Mouse (Mus musculus): ENCODE results near the gene Gatad2b. TPM values are rescaled to one million over a fixed set of nuclear protein-coding genes. Genes with fewer than 3 reads are reported as not detected.

Gatad2b gene
- 11.2 and 14.6 TPM in 2 replicates for polyA plus RNA-seq (2015; fragmentation: Nextera tagmentation; extraction: Ambion mirVana)

DNA sequence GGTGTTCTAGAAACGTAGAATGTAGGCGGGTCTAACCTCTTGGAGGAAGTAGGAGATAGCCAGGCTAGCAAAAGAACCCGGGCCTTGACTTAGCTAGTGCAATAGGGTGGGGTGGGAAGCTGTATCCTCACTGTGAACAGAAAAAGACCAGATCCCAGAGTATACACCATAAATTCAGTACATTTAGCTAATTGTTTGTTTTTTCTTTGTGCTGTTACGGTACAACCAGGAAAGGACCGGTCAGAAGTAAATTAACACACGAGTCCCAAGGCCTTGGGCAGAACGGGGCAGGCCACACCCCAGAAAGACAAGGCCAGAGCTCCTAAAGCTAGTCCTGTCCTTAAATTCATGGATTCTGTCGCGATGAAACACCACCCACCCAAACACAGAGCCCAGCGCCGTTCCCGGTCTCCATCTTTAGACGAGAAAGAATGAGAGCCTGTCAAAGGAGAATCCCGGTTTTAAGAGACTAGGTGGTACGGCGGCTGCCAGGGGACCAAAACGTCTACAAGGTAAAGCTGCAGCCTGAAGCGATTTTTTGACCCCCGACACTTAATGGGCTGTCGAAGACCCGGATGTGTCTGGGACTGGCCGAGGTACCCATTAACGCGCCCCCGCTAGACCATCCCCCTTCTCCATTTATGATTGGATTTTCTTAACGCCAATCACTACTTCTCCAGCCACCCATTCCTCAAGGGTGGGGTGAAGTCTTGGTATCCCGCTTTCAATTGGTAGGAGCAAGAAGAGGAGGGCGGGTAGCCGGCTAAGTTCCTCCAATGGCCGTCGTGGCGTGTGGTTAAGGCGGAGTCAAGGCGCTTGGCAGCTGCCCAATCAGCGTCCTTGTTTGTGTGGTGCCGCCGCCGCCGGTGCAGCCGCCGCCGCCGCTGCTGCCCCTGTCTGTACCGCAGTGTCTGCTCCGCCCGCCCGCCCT, at the start of gene Gatad2b:
Gene Gatad2b, plus strand, starts transcription at position 834 of the 931 bp plus-strand sequence.

DNA sequence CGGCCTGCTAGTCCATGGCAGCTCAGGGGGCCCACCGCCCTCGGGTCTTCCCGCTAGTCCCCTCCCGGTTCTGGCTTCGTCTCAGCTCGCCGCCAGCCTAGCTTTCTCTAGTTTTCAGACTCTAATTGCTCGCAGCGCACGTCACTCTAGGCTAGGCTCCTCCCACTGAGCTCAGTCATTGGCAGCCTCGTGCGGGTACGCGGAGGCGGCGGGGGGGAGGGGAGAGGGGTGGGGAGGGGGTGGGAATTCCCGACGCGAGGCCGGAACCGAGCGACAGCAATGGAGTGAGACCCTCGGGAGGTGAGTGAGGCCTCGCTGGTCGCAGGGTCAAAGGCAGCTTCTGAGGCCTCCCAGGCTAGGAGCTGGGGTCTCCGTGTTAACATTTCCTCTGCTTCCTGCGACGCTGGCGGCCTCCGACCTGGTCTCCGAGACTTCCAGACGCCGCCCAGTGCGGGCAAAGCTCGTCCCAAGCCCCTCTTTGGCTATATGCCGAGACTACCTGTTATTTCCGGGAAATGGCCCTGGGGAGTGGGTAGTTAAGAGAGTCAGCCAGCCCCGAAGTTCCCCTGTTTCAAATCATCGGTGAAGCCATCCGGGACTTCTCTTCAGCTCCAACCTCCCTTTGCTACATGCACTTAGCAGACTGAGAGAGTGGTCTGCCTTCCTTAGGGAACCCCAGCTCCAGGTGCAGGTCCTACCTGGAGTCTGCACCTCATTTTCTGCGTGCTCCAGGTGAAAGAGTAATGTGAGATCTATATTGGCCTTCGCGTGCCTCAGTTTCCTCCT, 44.8 kb upstream of the Gatad2b start, which contains the start of gene Slc39a1:
Gene Slc39a1, plus strand, starts transcription at position 213 of the 786 bp plus-strand sequence.

GRCm38 (mm10) chr3:90253653-90254418, 39.1 kb upstream of the Gatad2b start, which contains the start of gene Crtc2:
Crtc2 (plus strand) TSS chr3:90254163.

GRCm38 (mm10) chr3:90265034-90265931, 27.7 kb upstream of the Gatad2b start, which contains the start of gene Dennd4b:
Dennd4b (plus strand) TSS chr3:90265185.

DNA sequence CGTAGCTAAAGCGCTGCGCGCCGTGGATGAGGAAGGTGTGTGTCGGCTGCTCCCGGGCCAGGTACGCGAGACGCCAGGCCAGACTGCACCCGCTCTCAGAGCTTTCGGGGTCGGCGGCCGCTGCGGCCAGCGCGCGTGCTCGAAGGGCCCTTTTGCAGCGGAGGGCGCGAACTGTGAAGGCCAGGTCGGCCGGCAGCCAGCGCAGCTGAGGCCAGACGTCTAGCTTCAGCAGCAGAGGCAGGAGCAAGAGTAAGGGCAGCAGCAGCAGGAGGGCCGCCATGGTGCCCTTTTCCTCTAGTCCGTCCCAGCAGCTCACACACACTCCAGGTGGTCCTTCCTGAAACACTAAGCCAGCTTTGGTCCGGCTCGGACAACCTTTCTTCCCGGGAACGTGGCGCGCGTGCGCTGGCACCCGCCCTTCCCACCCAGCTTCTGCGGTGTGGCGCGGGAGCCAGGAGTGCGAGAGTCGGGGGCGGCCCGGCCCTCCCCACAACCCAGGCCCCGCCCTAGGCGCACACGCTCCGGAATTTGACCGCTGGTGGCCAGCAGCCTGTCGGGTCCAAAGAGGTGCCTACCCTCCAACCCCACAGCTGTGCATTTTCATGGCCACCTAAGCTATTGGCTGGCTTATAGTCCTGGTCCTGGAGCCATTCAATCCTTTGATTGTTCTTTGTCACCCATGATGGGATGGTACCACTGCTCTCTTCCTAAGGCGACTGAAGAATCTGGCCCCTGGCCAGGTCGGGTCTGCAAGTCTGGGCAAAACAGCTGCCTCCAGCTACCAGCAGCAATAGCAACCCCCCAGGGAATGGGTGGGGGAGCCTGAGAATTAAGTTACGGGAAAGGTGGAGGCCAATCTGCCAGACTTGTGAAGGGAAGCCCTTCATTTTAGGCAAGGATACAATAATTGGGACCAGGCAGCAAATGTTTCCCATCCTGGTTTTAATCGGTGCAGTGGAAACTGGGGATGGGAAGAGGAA, 96.8 kb downstream of the Gatad2b start, which contains the start of gene Slc27a3:
Gene Slc27a3, minus strand, starts transcription at position 428 of the 980 bp plus-strand sequence.

Small RNAs within 50 kb of the gene (microRNA-seq; reads per million reads assigned to microRNA genes)
- not detected for gene Mir7012

Other genes with a start within 250 kb of the Gatad2b start
- 211 and 214 TPM in 2 replicates for gene 4933434E20Rik, start 241.5 kb upstream of the Gatad2b start, polyA plus RNA-seq (2015; fragmentation: Nextera tagmentation; extraction: Ambion mirVana)
- 113 and 119 TPM in 2 replicates for gene Ubap2l, start 240.6 kb upstream of the Gatad2b start, polyA plus RNA-seq (2015; fragmentation: Nextera tagmentation; extraction: Ambion mirVana)
- 236 and 260 TPM in 2 replicates for gene Tpm3, start 220.5 kb upstream of the Gatad2b start, polyA plus RNA-seq (2015; fragmentation: Nextera tagmentation; extraction: Ambion mirVana)
- gene Nup210l, start 189.0 kb upstream of the Gatad2b start, polyA plus RNA-seq (2015; fragmentation: Nextera tagmentation; extraction: Ambion mirVana): 0.08 and 0.10 TPM in 2 replicates
- gene Rps27, start 79.5 kb upstream of the Gatad2b start, polyA plus RNA-seq (2015; fragmentation: Nextera tagmentation; extraction: Ambion mirVana): 858 and 955 TPM in 2 replicates
- 18.7 and 20.7 TPM in 2 replicates for gene Rab13, start 79.5 kb upstream of the Gatad2b start, polyA plus RNA-seq (2015; fragmentation: Nextera tagmentation; extraction: Ambion mirVana)
- 118 and 126 TPM in 2 replicates for gene Jtb, start 61.6 kb upstream of the Gatad2b start, polyA plus RNA-seq (2015; fragmentation: Nextera tagmentation; extraction: Ambion mirVana)
- gene Creb3l4, start 49.7 kb upstream of the Gatad2b start, polyA plus RNA-seq (2015; fragmentation: Nextera tagmentation; extraction: Ambion mirVana): 1.1 and 1.5 TPM in 2 replicates
- 65.1 and 72.0 TPM in 2 replicates for gene Slc39a1, start 45.0 kb upstream of the Gatad2b start, polyA plus RNA-seq (2015; fragmentation: Nextera tagmentation; extraction: Ambion mirVana)
- 13.4 and 16.6 TPM in 2 replicates for gene Crtc2, start 39.0 kb upstream of the Gatad2b start, polyA plus RNA-seq (2015; fragmentation: Nextera tagmentation; extraction: Ambion mirVana)
- 6.4 and 7.7 TPM in 2 replicates for gene Dennd4b, start 28.0 kb upstream of the Gatad2b start, polyA plus RNA-seq (2015; fragmentation: Nextera tagmentation; extraction: Ambion mirVana)
- 32.3 and 32.4 TPM in 2 replicates for gene Slc27a3, start 96.8 kb downstream of the Gatad2b start, polyA plus RNA-seq (2015; fragmentation: Nextera tagmentation; extraction: Ambion mirVana)
- gene Ints3, start 140.4 kb downstream of the Gatad2b start, polyA plus RNA-seq (2015; fragmentation: Nextera tagmentation; extraction: Ambion mirVana): 19.9 and 23.1 TPM in 2 replicates
- gene Npr1, start 172.7 kb downstream of the Gatad2b start, polyA plus RNA-seq (2015; fragmentation: Nextera tagmentation; extraction: Ambion mirVana): 2.8 and 3.6 TPM in 2 replicates
- gene Ilf2, start 182.9 kb downstream of the Gatad2b start, polyA plus RNA-seq (2015; fragmentation: Nextera tagmentation; extraction: Ambion mirVana): 150 and 158 TPM in 2 replicates
- 107 and 109 TPM in 2 replicates for gene Snapin, start 197.9 kb downstream of the Gatad2b start, polyA plus RNA-seq (2015; fragmentation: Nextera tagmentation; extraction: Ambion mirVana)
- gene Chtop, start 216.3 kb downstream of the Gatad2b start, polyA plus RNA-seq (2015; fragmentation: Nextera tagmentation; extraction: Ambion mirVana): 148 and 149 TPM in 2 replicates
- gene S100a1, start 221.2 kb downstream of the Gatad2b start, polyA plus RNA-seq (2015; fragmentation: Nextera tagmentation; extraction: Ambion mirVana): 121 and 135 TPM in 2 replicates
- gene S100a13, start 221.3 kb downstream of the Gatad2b start, polyA plus RNA-seq (2015; fragmentation: Nextera tagmentation; extraction: Ambion mirVana): 50.6 and 58.5 TPM in 2 replicates
- not detected in 2 replicates for gene S100a14, start 233.7 kb downstream of the Gatad2b start, polyA plus RNA-seq (2015; fragmentation: Nextera tagmentation; extraction: Ambion mirVana)
- gene S100a16, start 244.1 kb downstream of the Gatad2b start, polyA plus RNA-seq (2015; fragmentation: Nextera tagmentation; extraction: Ambion mirVana): 145 and 153 TPM in 2 replicates

Data from neural tube, postnatal 0 days (tissue).